Mouse (Mus musculus): ENCODE measurements around the gene Slit2.

The Slit2 gene

DNA sequence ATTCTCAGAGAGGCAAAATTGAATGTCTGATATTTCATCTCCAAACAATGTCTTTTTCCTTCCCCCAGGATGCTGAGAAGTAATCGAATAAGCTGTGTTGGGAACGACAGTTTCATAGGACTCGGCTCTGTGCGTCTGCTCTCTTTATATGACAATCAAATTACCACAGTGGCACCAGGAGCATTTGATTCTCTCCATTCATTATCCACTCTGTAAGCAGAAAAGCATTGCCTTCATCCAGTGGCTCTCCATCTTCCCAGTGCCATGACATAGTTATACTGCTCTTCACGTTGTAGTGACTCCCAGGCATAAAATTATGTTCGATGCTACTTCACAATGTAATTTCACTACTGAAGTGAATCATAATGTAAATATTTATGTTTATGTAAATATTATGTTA lies 252.3 kb downstream of the Slit2 start:
- no peak for DNase-seq

DNA sequence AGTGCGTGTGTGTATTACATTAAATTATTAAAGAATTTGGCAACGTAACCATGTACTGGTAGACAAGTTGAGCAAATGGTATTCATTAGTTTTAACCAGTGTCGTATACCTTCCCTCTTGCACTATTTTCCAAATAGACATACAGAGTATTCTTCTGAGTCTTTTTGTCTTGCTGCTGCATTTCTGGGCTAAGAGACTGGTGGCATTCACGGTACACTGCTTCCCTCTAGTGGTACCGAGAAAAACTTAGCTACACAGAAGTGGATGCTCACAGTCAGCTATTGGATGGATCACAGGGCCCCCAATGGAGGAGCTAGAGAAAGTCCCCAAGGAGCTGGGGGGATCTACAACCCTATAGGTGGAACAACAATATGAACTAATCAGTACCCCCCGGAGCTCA lies 257.8 kb downstream of the Slit2 start:
- DNase-seq = peak; percentile 69

DNA sequence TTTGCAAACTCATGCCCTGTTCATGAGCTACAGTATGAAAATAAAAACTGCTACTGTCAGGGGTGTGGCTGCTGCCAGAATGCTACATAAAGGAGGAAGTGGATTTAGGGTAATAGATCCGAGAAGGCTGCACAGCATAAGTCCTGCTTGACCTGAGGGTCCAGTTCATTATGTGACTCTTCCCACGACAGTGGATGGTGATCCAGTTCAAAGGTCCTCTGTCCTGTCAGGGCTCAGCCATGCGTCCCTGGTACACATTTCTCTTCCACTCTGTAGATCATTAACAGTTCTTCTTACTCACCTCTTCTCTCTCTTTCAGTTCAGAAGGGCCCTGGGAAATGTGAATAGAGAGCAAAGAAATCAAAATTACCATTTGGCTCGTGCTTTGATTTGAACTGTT lies 265.4 kb downstream of the Slit2 start:
- DNase-seq = no peak

DNA sequence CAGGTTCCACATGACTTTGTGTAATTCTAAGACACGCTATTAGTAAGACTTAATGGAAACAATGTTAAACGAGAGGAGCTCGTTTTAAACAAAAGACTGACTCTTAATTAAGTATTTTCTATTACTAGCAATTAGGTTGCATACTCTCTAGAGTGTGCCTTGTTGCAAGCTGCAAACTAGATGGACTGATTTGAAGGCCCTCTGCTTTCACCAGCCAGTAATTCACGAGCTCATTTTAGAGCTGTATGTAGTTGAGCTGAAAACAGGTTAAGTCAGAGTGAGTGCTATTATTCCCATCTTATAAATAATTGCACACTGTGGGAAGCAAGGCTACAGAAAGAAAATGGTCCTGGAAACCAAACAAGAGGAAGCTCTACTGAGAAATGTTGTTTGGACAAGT lies 294.6 kb downstream of the Slit2 start:
- no peak for DNase-seq

DNA sequence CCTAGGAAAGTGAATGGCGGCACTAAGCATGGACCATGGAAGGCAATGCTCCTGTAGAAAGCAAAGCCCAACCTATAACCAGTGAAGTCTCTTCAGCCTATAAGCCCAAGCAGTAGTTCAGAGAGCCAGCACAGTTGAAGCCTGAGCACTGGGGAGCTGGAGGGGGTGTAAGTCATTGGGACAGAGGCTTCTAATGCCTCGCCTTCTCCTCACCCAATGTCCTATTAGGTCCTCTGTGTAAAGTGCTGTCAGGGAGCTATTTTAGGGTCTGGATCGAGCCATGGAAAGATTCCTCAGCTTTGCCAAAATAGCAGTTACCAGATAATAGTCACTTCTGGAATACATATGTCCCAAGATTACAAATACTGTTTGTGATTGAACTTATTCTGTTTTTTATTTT lies 318.2 kb downstream of the Slit2 start:
- no peak for DNase-seq

DNA sequence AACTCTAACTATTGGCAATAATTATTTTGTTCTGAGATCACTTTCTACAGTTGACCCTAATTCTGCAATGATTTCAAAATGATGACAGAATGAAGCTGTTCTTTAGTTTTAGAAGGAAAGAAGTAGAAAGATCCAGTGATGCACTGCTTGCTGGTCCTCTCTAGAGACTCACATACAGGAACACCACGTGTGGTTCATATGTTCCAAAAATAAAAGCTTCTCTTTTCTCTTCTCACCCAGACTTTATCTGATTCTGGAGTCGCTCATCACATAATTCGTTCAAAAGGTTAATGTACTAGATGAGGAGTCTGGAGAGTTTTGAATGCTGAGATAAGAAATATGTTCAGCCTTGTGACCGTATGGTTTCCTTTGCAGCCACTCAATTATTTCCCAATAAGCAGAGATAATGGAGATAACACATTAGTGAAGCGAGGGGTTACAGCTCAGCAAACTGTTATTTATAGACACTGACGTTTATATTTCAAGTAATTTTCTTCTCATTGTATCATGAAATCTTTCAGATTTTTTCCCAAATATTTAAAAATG lies 332.2 kb downstream of the Slit2 start:
- DNase-seq = no peak

DNA sequence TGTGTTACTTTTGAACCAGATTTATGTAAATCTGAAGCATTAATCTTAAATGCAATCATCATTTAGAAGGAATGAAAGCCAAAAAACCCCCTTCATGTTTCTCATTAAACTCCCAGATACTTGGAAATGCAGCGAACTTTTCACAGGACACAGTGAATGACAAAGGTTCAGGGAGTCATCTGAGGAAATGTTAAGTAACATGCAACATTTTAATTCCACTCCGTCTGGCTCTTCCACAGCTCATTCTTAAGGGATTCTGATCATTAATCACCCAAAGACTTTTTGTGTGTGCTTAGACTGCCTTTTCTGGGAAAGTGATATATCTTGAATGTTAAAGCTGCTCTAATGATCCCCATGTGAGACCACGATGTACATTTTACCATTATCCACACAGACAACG lies 337.7 kb downstream of the Slit2 start:
- DNase-seq = no peak

DNA sequence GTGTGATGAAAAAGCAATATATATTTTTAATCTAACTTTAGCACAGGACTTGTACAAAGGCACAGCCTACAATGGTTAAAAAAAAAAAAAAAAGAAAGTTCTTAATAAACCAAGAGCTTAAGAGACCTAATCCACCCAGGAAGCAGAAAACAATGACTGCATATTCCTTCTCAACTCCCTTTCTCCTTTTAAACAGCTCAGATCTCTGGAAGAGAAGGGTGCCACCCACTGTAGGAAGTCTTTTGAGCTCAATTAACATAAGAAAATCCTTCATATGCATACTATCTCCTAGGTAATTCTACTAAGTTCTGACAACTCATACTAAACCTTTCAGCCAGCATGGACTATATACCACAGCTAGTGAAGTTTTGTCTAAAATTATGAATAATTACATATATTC lies 343.3 kb downstream of the Slit2 start:
- DNase-seq = no peak

DNA sequence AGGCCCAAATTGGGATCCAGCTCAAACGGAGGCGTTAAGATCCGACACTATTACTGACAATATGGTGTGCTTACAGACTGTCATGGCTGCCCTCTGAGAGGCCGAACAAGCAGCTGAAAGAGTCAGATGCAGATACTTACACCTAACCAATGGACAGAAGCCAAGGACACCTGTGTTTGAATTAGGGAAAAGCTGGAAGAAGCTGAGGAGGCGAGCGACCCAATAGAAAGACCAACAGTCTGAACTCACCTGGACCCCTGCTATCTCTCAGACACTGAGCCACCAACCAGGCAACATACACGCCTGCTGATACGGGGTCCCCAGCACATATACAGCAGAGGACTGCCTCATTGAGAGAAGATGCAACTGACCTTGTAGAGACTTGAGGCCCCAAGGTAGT lies 344.7 kb downstream of the Slit2 start, which contains the start of gene 5730480H06Rik:
Gene 5730480H06Rik (plus strand): TSS at position 301 of the 400 bp plus-strand sequence.
- DNase-seq = no peak

DNA sequence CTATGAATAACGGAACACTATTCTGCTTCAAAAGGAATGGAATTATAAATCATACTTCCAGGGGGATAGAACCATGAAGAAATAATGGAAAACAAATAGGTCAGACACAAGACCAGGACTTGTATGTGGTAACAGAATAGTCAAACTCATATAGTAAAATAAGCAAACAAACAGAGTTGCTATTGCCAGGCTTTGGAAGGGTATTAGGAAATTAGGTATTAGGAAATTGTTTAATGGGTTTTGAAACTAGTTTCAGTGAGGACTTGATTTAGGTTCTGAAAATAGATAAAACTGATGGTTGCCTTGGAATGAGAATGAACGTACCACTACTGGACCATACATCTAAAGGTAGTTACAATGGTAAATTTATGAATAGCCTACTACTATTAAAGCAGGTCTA lies 346.8 kb downstream of the Slit2 start:
- DNase-seq = no peak

DNA sequence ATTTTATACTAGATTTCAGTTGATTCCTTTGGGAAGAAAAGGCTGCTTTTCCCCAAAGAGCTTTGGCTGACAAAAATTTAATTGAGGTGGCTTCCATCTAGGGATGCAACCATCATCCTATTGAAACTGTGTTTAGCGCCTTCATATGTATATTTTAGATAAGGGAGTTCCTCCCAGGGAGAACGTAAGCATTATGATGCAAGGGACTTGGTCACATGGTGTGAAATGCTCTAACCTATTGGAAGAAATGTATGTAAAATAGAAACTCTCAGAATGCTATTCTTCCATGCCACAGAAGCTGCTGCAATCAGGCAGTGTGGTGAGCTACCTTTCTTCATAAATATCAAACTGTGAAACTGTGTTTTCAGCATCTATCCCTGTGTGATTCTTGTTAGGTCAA lies 347.9 kb downstream of the Slit2 start:
- DNase-seq = no peak

DNA sequence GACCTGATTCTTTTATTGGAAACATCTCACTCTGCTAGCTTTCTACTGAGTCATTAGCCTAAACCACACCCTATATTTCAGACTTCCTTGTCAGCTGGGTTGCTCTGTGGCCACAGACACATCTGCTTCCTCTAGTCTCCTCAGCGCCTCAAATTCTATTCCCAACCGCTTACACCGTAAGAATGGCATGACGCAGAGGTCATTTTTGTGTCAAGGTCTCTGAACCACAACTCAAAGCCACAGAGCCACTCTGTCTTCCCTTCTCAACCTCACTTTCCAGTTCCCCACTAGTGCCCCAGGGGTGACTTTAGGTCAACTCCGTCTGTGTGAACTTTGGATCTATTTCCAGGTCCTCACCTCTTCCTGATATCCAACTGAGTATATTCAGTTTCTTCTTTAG lies 348.5 kb downstream of the Slit2 start:
- DNase-seq = peak; percentile 27

DNA sequence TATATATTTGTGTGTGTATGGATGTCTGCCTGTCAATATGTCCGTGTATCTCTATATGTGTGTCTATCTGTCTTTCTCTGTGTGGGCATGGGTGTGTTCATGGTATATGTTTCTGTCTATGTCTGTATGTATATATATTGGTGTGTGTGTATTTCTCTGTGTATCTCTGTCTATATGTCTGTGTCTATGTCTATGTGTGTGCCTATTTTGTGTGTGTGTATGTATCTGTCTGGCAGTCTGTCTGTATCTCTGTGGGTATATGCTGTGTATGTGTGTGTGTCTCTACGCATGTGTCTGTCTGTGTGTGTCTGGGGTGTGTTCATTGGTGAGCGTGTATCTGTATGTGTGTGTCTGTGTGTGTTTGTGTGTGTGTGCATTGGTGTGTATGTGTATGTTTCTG lies 350.5 kb downstream of the Slit2 start:
- DNase-seq = no peak

DNA sequence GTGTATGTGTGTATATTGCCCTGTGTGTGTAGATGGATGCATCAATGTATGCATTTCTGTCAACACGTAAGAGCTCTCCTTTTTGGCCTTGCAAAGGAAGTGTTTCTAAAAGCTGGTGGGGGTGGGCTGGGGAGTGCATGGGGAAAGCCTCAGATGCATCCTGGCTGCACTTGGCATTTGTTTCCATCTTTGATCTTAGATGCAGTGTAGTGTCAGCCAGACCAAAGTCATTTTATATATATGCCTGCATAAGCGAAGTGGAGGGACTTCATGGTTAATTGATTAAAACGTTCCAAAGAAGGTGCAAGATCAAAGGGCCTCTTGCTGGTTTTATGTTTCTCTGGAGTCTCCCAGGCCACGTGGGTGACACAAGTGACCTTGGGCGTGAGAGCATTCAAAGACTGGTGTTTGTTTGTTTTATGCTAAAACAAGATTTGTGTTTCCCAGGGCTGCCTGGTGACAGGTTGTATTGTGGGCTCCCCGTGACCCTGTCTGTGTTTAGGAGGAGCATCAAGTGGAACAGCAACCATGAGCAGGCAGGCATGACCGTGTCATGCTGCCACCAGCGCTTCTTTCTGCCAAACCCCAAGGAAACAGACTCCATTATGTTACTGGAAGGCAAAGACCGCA lies 351.1 kb downstream of the Slit2 start:
- peak; percentile 64 for DNase-seq

DNA sequence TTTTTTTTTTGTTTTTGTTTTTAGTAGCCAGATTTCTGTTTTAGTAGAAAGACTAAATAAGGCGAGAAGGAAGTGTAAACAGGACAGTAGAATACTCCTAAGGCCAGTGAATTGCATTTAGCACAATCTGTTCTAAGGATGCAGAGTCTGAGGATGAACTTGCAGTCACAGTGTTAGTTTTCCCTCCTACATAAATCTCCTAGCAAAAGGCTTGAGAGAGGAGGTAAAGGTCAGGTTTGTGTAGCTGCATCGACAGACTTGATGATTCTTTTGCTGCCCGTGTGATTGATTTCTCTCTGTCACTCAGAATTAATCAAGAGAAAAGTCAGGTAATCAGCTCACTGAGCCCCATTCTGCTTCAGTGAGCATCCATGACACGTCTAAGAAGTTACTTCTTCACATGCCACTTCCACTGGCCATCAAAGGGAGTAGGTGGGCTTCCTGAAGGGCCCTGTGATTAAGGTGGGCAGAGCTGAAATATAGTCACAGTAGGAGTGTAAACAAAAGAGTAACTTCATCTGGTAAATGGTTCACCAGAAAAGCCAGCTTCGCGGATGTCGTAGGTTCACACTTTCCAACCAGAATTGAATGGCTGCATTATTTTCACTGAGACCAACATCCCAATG lies 358.0 kb downstream of the Slit2 start:
- DNase-seq = no peak

DNA sequence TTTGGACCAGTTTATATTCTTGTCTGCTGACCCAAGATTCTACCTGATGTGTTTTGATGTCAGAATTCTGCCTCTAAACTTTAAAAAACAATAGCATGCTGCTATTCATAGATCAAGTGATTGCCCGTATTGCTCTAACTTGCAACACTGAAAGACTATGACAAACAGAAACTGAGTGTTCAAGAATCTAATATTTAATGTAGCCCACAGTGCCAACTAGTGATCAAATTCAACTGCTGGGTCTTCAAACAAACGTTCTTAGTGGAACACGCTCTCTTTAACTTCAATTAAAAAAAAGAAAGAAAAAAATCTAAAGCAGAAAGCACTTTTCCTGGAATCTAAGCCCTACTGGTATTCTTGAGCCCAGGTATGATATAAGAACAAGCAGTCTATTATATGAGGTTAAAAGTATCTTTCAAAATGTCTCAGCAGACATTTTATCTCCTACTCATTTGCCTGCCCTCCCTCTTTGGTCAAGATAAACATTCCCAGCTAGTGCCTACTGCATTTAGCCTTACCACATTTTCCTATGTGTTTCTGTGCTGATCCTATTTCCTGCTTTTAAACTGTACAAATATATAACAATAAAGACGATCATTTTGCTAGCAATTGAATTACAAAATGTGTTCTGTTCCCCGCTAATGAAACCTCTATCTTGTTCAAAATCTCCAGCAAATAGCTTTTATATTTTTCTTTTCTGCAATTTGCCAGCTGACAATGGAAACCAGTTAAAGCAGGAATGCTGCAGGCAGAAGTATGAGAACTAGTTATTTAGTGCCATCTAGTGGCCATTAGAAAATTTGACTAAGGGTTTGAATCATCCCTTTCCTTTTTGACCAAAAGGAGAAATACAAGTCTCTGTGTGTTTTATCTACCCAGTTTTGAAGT lies 362.4 kb downstream of the Slit2 start:
- DNase-seq = peak; percentile 75

DNA sequence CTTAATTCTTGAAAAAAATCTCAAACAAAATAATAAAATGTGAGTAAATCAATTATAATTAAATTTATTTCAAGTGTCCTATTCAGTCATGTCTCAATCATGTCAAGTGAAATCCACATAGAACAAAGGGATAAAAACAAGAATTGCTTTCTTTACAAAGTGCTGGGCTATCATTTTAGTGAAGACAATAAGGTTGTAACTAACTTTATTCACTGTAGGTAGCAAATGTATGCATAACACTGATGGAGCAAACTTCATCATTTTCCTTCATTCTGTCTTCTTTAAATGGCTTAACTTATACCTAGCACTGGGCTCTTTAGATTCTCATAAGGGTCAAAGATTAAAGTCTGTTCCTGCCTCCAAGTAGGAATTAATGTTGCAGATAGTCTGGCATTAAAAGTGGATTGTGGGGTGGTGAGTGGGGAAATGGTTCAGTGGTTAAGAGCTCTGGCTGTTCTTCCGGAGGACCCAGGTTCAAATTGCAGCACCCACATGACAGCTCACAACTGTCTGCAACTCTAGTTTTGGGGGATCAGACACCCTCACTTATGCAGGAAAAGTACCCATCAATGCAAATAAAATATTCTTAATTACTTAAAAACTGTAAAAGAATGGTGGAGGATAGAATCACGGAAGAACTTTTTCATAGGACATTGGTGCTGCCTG lies 363.2 kb downstream of the Slit2 start:
- DNase-seq = no peak

DNA sequence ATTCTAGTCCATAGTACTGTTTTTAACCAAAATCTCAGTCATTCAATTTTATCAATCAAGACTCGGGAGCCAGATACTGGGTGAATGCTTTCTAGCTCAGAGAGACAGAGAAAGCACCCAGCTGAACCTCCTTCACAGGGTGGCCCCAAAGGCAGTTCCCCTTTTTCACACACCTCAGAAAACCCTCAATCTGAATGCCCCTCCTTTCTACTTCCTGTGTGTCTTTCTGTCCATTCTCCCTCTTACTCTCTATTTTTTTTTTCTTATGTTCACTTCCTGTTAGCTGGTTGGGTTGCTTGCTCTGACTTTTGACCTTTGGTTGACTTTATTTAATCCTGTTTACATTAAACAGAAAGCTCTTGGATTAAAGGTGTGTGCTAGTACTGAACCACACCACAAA lies 366.4 kb downstream of the Slit2 start:
- no peak for DNase-seq
